Comparison of ENCODE assay signal across 16 mouse cellular contexts in the genomic region with DNA sequence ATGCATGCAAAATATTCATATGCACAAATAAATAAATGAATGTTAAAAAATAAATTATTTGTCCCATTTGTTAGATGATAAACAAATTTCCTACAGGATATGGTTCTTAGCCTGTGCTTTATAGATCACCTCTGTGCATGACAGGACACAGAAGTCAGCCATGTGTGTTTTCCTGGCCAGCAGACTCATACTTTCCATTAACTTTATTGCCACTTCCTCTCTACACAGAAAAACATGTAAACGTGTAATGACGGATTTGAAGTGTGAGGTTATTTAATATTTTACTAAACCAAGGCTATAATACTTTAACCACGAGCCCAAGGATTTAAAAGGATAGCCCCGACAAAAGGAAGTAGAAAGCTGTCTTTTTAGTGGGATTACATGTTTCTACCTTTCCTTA. TPM values are rescaled to one million over a fixed set of nuclear protein-coding genes. Genes with fewer than 3 reads are reported as not detected.
"Had no signal": no experiment of that assay in that cellular context is flagged by ENCODE, and none has a peak within 500 bp of the region (broad histone marks: within the 10 kb centered on the region; RNA-seq: fewer than 3 reads in every experiment).

No protein-coding gene starts in this region.

- DNase-seq: kidney, postnatal 14 days; lung, embryonic 14.5 days; lung, postnatal 10 days; lung, postnatal 4 days; midbrain, embryonic 14.5 days; right cerebral cortex, postnatal 14 days; thymus, postnatal 36 days had no signal

- H3K4me2 ChIP-seq: liver, embryonic 11.5 days; liver, embryonic 15.5 days; lung, embryonic 14.5 days; neural tube, embryonic 13.5 days had no signal

- H3K36me3 ChIP-seq: limb, embryonic 10.5 days; liver, embryonic 15.5 days; midbrain, embryonic 10.5 days; neural tube, embryonic 13.5 days had no signal

- H3K9me3 ChIP-seq: limb, embryonic 10.5 days; liver, embryonic 15.5 days; midbrain, embryonic 10.5 days; neural tube, embryonic 13.5 days had no signal

- H3K27me3 ChIP-seq: neural tube, embryonic 13.5 days had no signal

- H3K27ac ChIP-seq: left cerebral cortex, adult 2 months; limb, embryonic 10.5 days; liver, embryonic 15.5 days; midbrain, embryonic 10.5 days; neural tube, embryonic 13.5 days had no signal

- H3K9ac ChIP-seq: liver, embryonic 15.5 days; lung, embryonic 14.5 days; neural tube, embryonic 13.5 days had no signal

- H3K4me3 ChIP-seq: left cerebral cortex, adult 2 months; limb, embryonic 10.5 days; liver, embryonic 15.5 days; midbrain, embryonic 10.5 days; neural tube, embryonic 13.5 days had no signal

RNA-seq across cellular contexts. Expression of gene 1700013F07Rik, which starts 30.0 kb away (rescaled TPM):
- total RNA-seq: megakaryocyte, adult 5-6 weeks had no signal
- polyA plus RNA-seq: liver, embryonic 11.5 days; liver, embryonic 15.5 days; spleen, adult 2 months; stomach, embryonic 16.5 days had no signal
